Mouse (Mus musculus): Measurements from ENCODE around the gene Enox1.

DNA sequence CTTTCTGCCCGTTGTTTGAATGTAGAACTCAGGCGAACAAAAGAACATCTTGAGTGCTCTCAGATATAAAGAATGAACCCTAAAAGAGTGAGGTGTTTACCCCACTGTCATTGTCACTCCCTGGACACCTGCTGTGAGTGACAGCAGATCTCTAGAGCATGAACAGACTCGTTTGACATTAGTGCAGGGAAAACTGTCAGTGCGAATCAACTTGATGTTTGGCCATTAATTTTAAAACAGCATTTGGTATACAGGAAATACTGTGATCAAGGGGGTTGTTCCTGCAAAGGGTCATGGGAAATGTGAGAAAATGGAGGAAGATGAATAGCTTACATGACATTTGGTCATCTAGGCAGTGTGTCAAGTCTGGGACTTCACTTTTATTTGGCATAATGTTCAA, 101.6 kb downstream of the Enox1 start:
- TF ChIP-seq CTCF (IDR thresholded peaks at IDR 0.05; ENCODE audit: insufficient read depth, low read length) (no peak), POLR2A (IDR thresholded peaks at IDR 0.05; ENCODE audit: borderline replicate concordance, extremely low read depth, low read depth, low read length) (no peak)
